Mouse (Mus musculus) MEL (cell line): ENCODE results near the gene Ppif. TPM values are rescaled to one million over a fixed set of nuclear protein-coding genes. Genes with fewer than 3 reads are reported as not detected.
A peak's percentile ranks its signal among the peaks of the same experiment; 100 is the strongest.

Experiments used
- DNase-seq: peaks from one replicate; pipeline ENCODE4 v3.0.0; 2011; ENCODE audit warnings: low read depth, low spot score
- H3K27ac ChIP-seq: 2 replicates; pipeline ENCODE4 v1.5.1; 2012; ENCODE audit warnings: low read depth, mild to moderate bottlenecking, control low read depth, low read length, moderate library complexity; ENCODE audit not compliant: control insufficient read depth
- H3K27me3 ChIP-seq, 2 experiments: fragments of 150-350 bp in 1 of 2; sonication (generic) in 1 of 2; 2 replicates each; pipeline ENCODE4 v1.6.1; 2012; ENCODE audit warnings: low read length in 2 of 2, mild to moderate bottlenecking in 2 of 2, improper control_type of control experiment in 1 of 2, moderate library complexity in 1 of 2; ENCODE audit not compliant: insufficient read depth in 2 of 2, control insufficient read depth in 1 of 2
- H3K36me3 ChIP-seq, 2 experiments: 2 replicates each; pipeline ENCODE4 v1.6.1; 2012 to 2014; ENCODE audit warnings: low read length in 2 of 2, improper control_type of control experiment in 1 of 2, inconsistent platforms in 1 of 2, mild to moderate bottlenecking in 1 of 2; ENCODE audit not compliant: insufficient read depth in 2 of 2, control insufficient read depth in 1 of 2
- H3K4me1 ChIP-seq, 2 experiments: fragments of 150-350 bp in 1 of 2; sonication (generic) in 1 of 2; 2 replicates each; pipeline ENCODE4 v1.6.1; 2012; ENCODE audit warnings: low read length in 2 of 2, improper control_type of control experiment in 1 of 2, mild to moderate bottlenecking in 1 of 2; ENCODE audit not compliant: insufficient read depth in 2 of 2, control insufficient read depth in 1 of 2
- H3K4me3 ChIP-seq, 2 experiments: fragments of 150-350 bp in 1 of 2; sonication (generic) in 1 of 2; 2 replicates each; pipeline ENCODE4 v1.5.1; 2012; ENCODE audit warnings: low read depth in 2 of 2, low read length in 2 of 2, mild to moderate bottlenecking in 2 of 2, moderate library complexity in 2 of 2, control low read depth in 1 of 2, improper control_type of control experiment in 1 of 2; ENCODE audit not compliant: control insufficient read depth in 1 of 2, insufficient read depth in 1 of 2
- H3K79me2 ChIP-seq: 2 replicates; pipeline ENCODE4 v1.6.1; 2012; ENCODE audit warnings: mild to moderate bottlenecking, low read length, moderate library complexity; ENCODE audit not compliant: control insufficient read depth, poor library complexity, insufficient read depth
- H3K9ac ChIP-seq: 2 replicates; pipeline ENCODE4 v1.6.1; 2012; ENCODE audit warnings: low read depth, mild to moderate bottlenecking, control low read depth, low read length, moderate library complexity; ENCODE audit not compliant: control insufficient read depth, poor library complexity, severe bottlenecking
- H3K9me3 ChIP-seq: fragments of 150-350 bp; sonication (generic); replicated peaks from 2 replicates; pipeline ENCODE4 v1.6.1; 2012; ENCODE audit warnings: mild to moderate bottlenecking, low read length, improper control_type of control experiment, moderate library complexity; ENCODE audit not compliant: insufficient read depth
- CHD1 ChIP-seq: IDR thresholded peaks from 2 replicates; pipeline ENCODE4 v1.6.1; 2012; ENCODE audit warnings: low read depth, mild to moderate bottlenecking, inconsistent platforms, low read length, improper control_type of control experiment
- CHD2 ChIP-seq: IDR thresholded peaks from 2 replicates; pipeline ENCODE4 v1.6.1; 2011; ENCODE audit warnings: low read length, improper control_type of control experiment
- CTCF ChIP-seq, 3 experiments: IDR thresholded peaks in 2 of 3; conservative IDR thresholded peaks in 1 of 3; 2 replicates each; pipeline ENCODE4 v1.5.1; 2011 to 2012; ENCODE audit warnings: low read length in 3 of 3, low read depth in 2 of 3, mild to moderate bottlenecking in 2 of 3, improper control_type of control experiment in 1 of 3, inconsistent platforms in 1 of 3, mixed read lengths in 1 of 3, moderate library complexity in 1 of 3; ENCODE audit not compliant: control insufficient read depth in 1 of 3, insufficient read depth in 1 of 3, poor library complexity in 1 of 3, severe bottlenecking in 1 of 3
- ETS1 ChIP-seq: IDR thresholded peaks from 2 replicates; pipeline ENCODE4 v1.6.1; 2012; ENCODE audit warnings: low read depth, mild to moderate bottlenecking, inconsistent platforms, low read length, improper control_type of control experiment, moderate library complexity
- GATA1 ChIP-seq: IDR thresholded peaks from 2 replicates; pipeline ENCODE4 v1.6.1; 2011; ENCODE audit warnings: low read depth, low read length, improper control_type of control experiment
- KAT2A ChIP-seq: conservative IDR thresholded peaks from 2 replicates; pipeline ENCODE4 v1.6.1; 2012; ENCODE audit warnings: low read depth, low read length, improper control_type of control experiment, inconsistent platforms
- MAFK ChIP-seq: IDR thresholded peaks from 2 replicates; pipeline ENCODE4 v1.6.1; 2011; ENCODE audit warnings: low read depth, mild to moderate bottlenecking, low read length, improper control_type of control experiment, borderline replicate concordance
- MAZ ChIP-seq: IDR thresholded peaks from 2 replicates; pipeline ENCODE4 v1.6.1; 2012; ENCODE audit warnings: low read depth, mild to moderate bottlenecking, inconsistent platforms, low read length, improper control_type of control experiment
- MEF2A ChIP-seq: IDR thresholded peaks from 2 replicates; pipeline ENCODE4 v1.6.1; 2014; ENCODE audit warnings: low read depth, mild to moderate bottlenecking, inconsistent platforms, low read length, improper control_type of control experiment; ENCODE audit not compliant: poor library complexity, insufficient replicate concordance, severe bottlenecking; ENCODE audit errors: extremely low read depth
- MYB ChIP-seq: IDR thresholded peaks from 2 replicates; pipeline ENCODE4 v1.6.1; 2011; ENCODE audit warnings: mild to moderate bottlenecking, low read depth, low read length, improper control_type of control experiment
- MYC ChIP-seq: IDR thresholded peaks from 2 replicates; pipeline ENCODE4 v1.6.1; 2011; ENCODE audit warnings: low read depth, mild to moderate bottlenecking, low read length, improper control_type of control experiment, moderate library complexity
- NELFE ChIP-seq: IDR thresholded peaks from 2 replicates; pipeline ENCODE4 v1.6.1; 2011; ENCODE audit warnings: low read depth, low read length, improper control_type of control experiment
- NRF1 ChIP-seq: IDR thresholded peaks from 2 replicates; pipeline ENCODE4 v1.6.1; 2014; ENCODE audit warnings: low read depth, mild to moderate bottlenecking, inconsistent platforms, low read length, improper control_type of control experiment, moderate library complexity; ENCODE audit not compliant: poor library complexity, insufficient read depth, severe bottlenecking
- POLR2A ChIP-seq, 2 experiments: IDR thresholded peaks; 2 replicates each; pipeline ENCODE4 v1.6.1; 2011 to 2012; ENCODE audit warnings: low read length in 2 of 2, mild to moderate bottlenecking in 2 of 2, control low read depth in 1 of 2, improper control_type of control experiment in 1 of 2, low read depth in 1 of 2, moderate library complexity in 1 of 2; ENCODE audit not compliant: control insufficient read depth in 1 of 2, insufficient read depth in 1 of 2, poor library complexity in 1 of 2
- POLR2AphosphoS2 ChIP-seq: IDR thresholded peaks from 2 replicates; pipeline ENCODE4 v1.6.1; 2011; ENCODE audit warnings: low read length, improper control_type of control experiment
- POLR2AphosphoS5 ChIP-seq: IDR thresholded peaks from 2 replicates; pipeline ENCODE4 v1.6.1; 2012; ENCODE audit warnings: low read depth, borderline replicate concordance, mild to moderate bottlenecking, inconsistent platforms, low read length, moderate library complexity, mixed read lengths
- RAD21 ChIP-seq: IDR thresholded peaks from 2 replicates; pipeline ENCODE4 v1.6.1; 2011; ENCODE audit warnings: mild to moderate bottlenecking, low read depth, low read length, improper control_type of control experiment
- RCOR1 ChIP-seq: IDR thresholded peaks from 2 replicates; pipeline ENCODE4 v1.6.1; 2012; ENCODE audit warnings: low read depth, mild to moderate bottlenecking, inconsistent platforms, low read length, improper control_type of control experiment
- SMC3 ChIP-seq: IDR thresholded peaks from 2 replicates; pipeline ENCODE4 v1.6.1; 2011; ENCODE audit warnings: low read depth, low read length, improper control_type of control experiment
- TBP ChIP-seq: IDR thresholded peaks from 2 replicates; pipeline ENCODE4 v1.8.0; 2011; ENCODE audit warnings: low read depth, low read length, improper control_type of control experiment
- TCF12 ChIP-seq: IDR thresholded peaks from 2 replicates; pipeline ENCODE4 v1.6.1; 2014; ENCODE audit warnings: low read depth, mild to moderate bottlenecking, inconsistent platforms, low read length, improper control_type of control experiment, moderate library complexity
- USF1 ChIP-seq: IDR thresholded peaks from 2 replicates; pipeline ENCODE4 v1.6.1; 2014; ENCODE audit warnings: low read depth, mild to moderate bottlenecking, inconsistent platforms, low read length, improper control_type of control experiment, moderate library complexity
- USF2 ChIP-seq, 2 experiments: IDR thresholded peaks; 2 replicates each; pipeline ENCODE4 v1.6.1; 2011 to 2012; ENCODE audit warnings: improper control_type of control experiment in 2 of 2, low read length in 2 of 2, borderline replicate concordance in 1 of 2, inconsistent platforms in 1 of 2, low read depth in 1 of 2, mild to moderate bottlenecking in 1 of 2; ENCODE audit not compliant: insufficient read depth in 1 of 2
- ZC3H11A ChIP-seq: IDR thresholded peaks from 2 replicates; pipeline ENCODE4 v1.6.1; 2012; ENCODE audit warnings: low read depth, mild to moderate bottlenecking, inconsistent platforms, low read length, improper control_type of control experiment
- ZKSCAN1 ChIP-seq: IDR thresholded peaks from 2 replicates; pipeline ENCODE4 v1.6.1; 2012; ENCODE audit warnings: low read depth, mild to moderate bottlenecking, inconsistent platforms, low read length, improper control_type of control experiment, moderate library complexity
- ZMIZ1 ChIP-seq: IDR thresholded peaks from 2 replicates; pipeline ENCODE4 v1.6.1; 2012; ENCODE audit warnings: low read depth, mild to moderate bottlenecking, inconsistent platforms, low read length, improper control_type of control experiment, moderate library complexity
- ZNF384 ChIP-seq: IDR thresholded peaks from 2 replicates; pipeline ENCODE4 v1.6.1; 2012; ENCODE audit warnings: low read depth, mild to moderate bottlenecking, inconsistent platforms, low read length, improper control_type of control experiment
- polyA plus RNA-seq, 2 experiments: library from polyadenylated mRNA; stranded (reverse) in 1 of 2; unstranded in 1 of 2; fragments of >175 nt in 1 of 2; fragments of >200 nt in 1 of 2; gene quantifications; 2 replicates each; pipeline versions ENCODE4 v1.2.1 to v1.2.4; 2012; ENCODE audit warnings: low replicate concordance in 2 of 2, low read depth in 1 of 2; ENCODE audit not compliant: insufficient read length in 2 of 2, insufficient read depth in 1 of 2, missing spikeins in 1 of 2
- total RNA-seq: library from RNA; depleted of rRNA; stranded (reverse); fragments of 300-350 nt; gene quantifications from 2 replicates; pipeline ENCODE4 v1.2.3, GENCODE M21; 2012

The Ppif gene
- total and polyA plus RNA-seq, 3 experiments: 71.0 to 128 (median 127) TPM

GRCm38 (mm10) chr14:25696356-25696755, 2.4 kb downstream of the Ppif start (continued):
- no peak for TF ChIP-seq MAZ
- TF ChIP-seq ZNF384: no peak
- TF ChIP-seq NRF1: no peak
- TF ChIP-seq, all 39 proteins: peak for 0

DNA sequence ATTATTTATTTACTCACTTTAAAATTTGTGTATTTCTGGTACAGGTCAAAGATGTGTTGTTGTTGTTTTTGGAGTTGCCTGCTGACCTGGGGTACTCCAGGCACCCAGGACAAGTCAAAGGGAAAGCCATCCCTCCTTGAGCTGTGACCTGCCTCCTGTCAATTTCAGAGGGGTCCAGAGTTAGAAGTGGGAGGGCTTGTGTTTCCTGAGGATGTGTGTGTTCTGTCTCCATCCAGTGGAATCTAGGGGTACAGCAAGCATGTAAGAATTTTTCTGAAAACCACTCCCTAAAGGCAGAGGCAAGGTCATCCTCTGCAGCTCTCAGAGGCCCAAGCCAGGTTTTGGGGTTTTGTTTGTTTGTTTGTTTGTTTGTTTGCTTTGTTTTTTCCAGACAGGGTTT, 8.0 kb downstream of the Ppif start:
- DNase-seq: peak; percentile 66
- Histone ChIP-seq H3K79me2 (no peaks in the 10 kb centered on the region), H3K9me3 (no peaks in the 10 kb centered on the region), H3K9ac (no peak overlapping the region), H3K27ac (no peak overlapping the region), H3K4me1 (no peaks in the 10 kb centered on the region; a peak in 1 of 4 replicates), H3K4me3 (no peak overlapping the region), H3K27me3 (no peaks in the 10 kb centered on the region), H3K36me3 (no peaks in the 10 kb centered on the region)
- TF ChIP-seq USF2 (IDR thresholded peaks at IDR 0.05; ENCODE audit: borderline replicate concordance in 1 of 2, insufficient read depth in 1 of 2, low read depth in 1 of 2, low read length in 2 of 2) (no peak), ZNF384 (no peak), SMC3 (peak; percentile 73), MYC (no peak), KAT2A (no peak), ZC3H11A (peak; percentile 60), ZMIZ1 (no peak), USF1 (no peak), MAFK (no peak), MAZ (no peak), RAD21 (peak; percentile 77), NELFE (no peak), POLR2A (IDR thresholded peaks at IDR 0.05; ENCODE audit: control insufficient read depth in 1 of 2, insufficient read depth in 1 of 2, low read depth in 1 of 2, low read length in 2 of 2, poor library complexity in 1 of 2) (no peak), MYB (no peak), POLR2AphosphoS2 (no peak), TCF12 (no peak), CTCF (IDR thresholded peaks at IDR 0.05 in 2 of 3, conservative IDR thresholded peaks at IDR 0.05 in 1 of 3; ENCODE audit: control insufficient read depth in 1 of 3, insufficient read depth in 1 of 3, low read depth in 2 of 3, low read length in 3 of 3, poor library complexity in 1 of 3, severe bottlenecking in 1 of 3) (peak; percentile 45 to 75 (median 58)), CHD2 (no peak)
- TF ChIP-seq, all 39 proteins: peak for 4

DNA sequence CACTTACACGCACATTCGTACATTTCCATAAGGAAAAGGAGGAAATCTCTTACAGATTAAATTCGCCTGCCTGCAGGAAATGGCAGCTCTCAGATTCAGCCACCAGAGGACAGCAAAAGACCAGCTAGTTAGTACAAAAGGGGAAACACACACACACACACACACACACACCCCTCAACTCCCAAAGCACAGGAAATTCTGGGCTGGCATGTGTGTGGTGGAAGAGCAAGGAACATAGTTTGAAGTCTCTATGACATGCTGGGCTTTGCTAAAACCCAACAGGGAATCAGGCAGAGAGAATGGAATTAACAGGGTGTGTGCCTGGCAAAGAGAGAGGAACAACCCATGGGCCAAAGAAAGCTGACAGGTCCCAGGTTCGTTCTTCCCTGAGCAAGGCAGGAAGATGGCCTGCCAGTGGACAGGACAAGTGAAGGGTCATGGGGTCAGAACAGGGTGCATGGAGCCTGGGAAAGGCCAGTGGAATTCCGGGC, 13.8 kb downstream of the Ppif start:
- no peak overlapping the region for H3K27ac ChIP-seq
- H3K79me2 ChIP-seq: no peaks in the 10 kb centered on the region
- no peaks in the 10 kb centered on the region; a peak in 1 of 4 replicates for H3K36me3 ChIP-seq
- no peak overlapping the region for H3K9ac ChIP-seq
- peaks cover 0 to 6% of the 10 kb centered on the region in 2 experiments; a peak in 1 of 4 replicates for H3K4me1 ChIP-seq
- no peak overlapping the region for H3K4me3 ChIP-seq
- H3K27me3 ChIP-seq: no peaks in the 10 kb centered on the region
- peak; percentile 66 for DNase-seq
- H3K9me3 ChIP-seq: no peaks in the 10 kb centered on the region
- no peak for TF ChIP-seq CHD2
- peak; percentile 84 for TF ChIP-seq SMC3
- no peak for TF ChIP-seq ZNF384
- TF ChIP-seq NRF1: no peak
- no peak for TF ChIP-seq GATA1
- TF ChIP-seq RCOR1: no peak
- TF ChIP-seq RAD21: peak; percentile 88
- no peak for TF ChIP-seq POLR2A (IDR thresholded peaks at IDR 0.05; ENCODE audit: control insufficient read depth in 1 of 2, insufficient read depth in 1 of 2, low read depth in 1 of 2, low read length in 2 of 2, poor library complexity in 1 of 2)
- TF ChIP-seq MEF2A: no peak
- TF ChIP-seq CHD1: no peak
- peak; percentile 73 to 92 (median 84) for TF ChIP-seq CTCF (IDR thresholded peaks at IDR 0.05 in 2 of 3, conservative IDR thresholded peaks at IDR 0.05 in 1 of 3; ENCODE audit: control insufficient read depth in 1 of 3, insufficient read depth in 1 of 3, low read depth in 2 of 3, low read length in 3 of 3, poor library complexity in 1 of 3, severe bottlenecking in 1 of 3)
- TF ChIP-seq POLR2AphosphoS5: no peak
- TF ChIP-seq TBP: no peak
- TF ChIP-seq USF2 (IDR thresholded peaks at IDR 0.05; ENCODE audit: borderline replicate concordance in 1 of 2, insufficient read depth in 1 of 2, low read depth in 1 of 2, low read length in 2 of 2): no peak
- no peak for TF ChIP-seq ETS1
- TF ChIP-seq POLR2AphosphoS2: no peak
- TF ChIP-seq ZKSCAN1: no peak
